Mouse (Mus musculus) B cell, adult 2 months (primary cell): ENCODE results near the gene Csnk2b.
"Not testable (repeated sequence)": the region's sequence is repeated elsewhere in the genome, so short reads cannot be mapped to it uniquely, and the experiment has no call there.

Experiments
- DNase-seq, 2 experiments: peaks; one replicate each; pipeline ENCODE4 v3.0.0; 2022

The Csnk2b gene

GRCm38 (mm10) chr17:35147922-35148639, 26.2 kb upstream of the Csnk2b start:
- DNase-seq: no peak

DNA sequence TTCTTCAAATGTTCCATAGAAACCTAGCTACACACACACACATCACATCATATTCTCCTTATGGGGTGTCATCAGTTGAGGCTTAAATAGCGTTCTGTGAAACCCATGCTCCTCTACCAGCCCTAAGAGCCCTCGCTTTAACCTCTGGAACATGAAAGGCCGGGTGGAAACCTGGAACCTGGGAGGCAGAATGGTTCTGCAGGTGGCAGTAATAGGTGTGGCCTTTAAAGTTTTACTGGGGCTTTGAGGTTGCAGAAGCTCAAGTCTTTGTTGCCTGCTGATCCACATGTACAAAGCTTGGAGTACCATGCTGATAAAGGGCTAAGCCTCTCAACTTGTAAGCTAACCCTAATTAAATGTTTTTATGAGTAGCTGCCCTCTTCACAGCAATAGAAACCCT, 25.5 kb upstream of the Csnk2b start:
- no peak for DNase-seq

- no peak for DNase-seq
These were observed 24.3 kb upstream of the Csnk2b start for GRCm38 (mm10) chr17:35146139-35146538.

DNA sequence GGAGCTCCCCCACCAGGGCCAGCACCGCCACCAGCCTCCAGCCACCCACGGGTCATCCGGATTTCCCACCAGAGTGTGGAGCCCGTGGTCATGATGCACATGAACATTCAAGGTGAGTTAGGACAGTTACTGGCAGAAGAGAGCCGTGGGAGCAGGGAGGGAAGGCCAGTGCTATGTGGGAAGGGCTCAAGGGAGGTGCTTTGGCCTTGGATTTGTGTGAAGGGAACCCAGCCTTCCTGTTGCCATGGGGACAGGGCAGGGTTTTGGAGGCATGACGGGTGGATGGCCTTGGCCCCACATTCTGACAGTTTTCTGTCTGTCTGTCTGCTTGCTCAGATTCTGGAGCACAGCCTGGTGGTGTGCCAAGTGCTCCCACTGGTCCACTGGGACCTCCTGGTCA, 20.1 kb upstream of the Csnk2b start:
- no peak for DNase-seq

DNA sequence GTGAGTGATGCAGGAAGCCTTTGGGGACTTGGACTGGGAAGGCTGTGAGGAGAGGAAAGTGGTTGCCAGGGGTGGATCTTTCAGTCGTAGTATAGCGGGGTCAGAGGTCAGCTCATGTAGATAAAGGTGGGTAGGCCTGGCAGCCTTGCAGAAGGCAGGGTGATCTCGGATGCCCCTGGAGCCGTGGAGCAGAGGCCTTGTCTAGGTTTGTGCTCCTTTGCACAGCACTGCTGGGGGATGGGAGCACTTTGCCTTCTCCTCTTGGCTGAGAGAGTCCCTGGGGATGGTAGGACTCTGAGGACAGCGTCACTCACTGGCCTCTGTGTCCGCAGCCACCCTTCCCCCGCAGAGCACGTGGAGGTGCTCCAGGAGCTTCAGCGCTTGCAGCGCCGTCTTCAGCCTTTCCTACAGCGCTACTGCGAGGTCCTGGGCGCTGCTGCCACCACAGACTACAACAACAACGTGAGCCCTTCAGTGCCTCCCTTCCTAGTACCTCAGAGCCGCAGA, 18.7 kb upstream of the Csnk2b start:
- DNase-seq: no peak

DNA sequence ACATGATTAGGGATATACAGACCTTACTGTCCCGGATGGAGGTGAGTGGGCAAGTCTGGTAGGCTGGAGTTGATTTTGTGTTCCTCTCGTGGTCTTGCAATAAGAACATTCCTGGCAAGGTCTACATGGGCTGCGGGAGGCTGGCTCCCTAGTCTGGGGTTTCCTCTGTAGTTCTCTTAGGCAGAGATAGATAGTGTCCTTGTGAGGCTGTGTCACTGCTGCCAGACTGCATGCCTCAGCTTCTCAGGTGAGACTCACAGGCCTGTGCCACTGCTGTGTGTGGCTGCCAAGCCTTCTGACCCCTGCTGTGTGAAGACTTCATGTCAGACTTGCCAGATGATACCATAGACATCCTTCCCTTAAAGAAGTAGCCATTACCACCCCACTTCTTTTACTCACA, 17.4 kb upstream of the Csnk2b start:
- no peak for DNase-seq

- no peak for DNase-seq
These were observed 13.9 kb upstream of the Csnk2b start for GRCm38 (mm10) chr17:35135591-35136320.

GRCm38 (mm10) chr17:35134801-35135590, 13.1 kb upstream of the Csnk2b start, which contains the start of gene Bag6:
TSS of gene Bag6 (plus strand) at chr17:35135178.
- peak; percentile 96 to 98 for DNase-seq

DNA sequence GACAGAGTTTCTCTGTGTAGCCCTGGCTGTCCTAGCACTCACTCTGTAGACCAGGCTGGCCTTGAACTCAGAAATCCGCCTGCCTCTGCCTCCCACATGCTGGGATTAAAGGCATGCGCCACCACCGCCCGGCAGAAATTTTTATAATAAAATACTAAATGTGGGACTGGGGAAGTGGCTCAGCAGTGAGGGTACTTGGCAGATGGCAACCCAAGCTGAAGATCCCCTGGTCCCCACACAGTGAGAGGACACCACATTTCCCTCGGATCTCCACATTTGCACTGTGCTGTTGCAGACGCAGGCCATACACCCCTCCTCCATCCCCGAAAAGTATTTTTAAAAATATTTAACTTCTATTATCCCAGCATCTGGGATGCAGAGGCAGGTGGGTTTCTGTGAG, 11.7 kb upstream of the Csnk2b start:
- no peak for DNase-seq

DNA sequence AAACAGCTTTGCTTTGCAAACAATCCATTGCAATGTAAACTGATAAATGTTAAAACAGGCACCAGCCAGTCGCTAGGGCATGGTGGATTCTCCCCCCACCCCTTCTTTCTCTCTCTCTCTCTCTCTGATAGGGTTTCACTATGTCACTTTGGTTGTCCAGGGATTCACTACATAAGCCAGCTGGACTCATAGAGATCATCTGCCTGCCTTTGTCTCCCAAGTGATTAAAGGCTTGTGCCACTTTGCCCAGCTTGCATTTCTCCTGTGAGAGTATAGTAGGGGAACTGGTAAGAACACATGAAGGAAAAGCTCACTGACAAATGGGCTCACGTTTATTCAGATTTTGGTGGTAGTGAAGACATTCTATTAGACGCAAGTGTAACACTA, 10.3 kb upstream of the Csnk2b start:
- no peak for DNase-seq

DNA sequence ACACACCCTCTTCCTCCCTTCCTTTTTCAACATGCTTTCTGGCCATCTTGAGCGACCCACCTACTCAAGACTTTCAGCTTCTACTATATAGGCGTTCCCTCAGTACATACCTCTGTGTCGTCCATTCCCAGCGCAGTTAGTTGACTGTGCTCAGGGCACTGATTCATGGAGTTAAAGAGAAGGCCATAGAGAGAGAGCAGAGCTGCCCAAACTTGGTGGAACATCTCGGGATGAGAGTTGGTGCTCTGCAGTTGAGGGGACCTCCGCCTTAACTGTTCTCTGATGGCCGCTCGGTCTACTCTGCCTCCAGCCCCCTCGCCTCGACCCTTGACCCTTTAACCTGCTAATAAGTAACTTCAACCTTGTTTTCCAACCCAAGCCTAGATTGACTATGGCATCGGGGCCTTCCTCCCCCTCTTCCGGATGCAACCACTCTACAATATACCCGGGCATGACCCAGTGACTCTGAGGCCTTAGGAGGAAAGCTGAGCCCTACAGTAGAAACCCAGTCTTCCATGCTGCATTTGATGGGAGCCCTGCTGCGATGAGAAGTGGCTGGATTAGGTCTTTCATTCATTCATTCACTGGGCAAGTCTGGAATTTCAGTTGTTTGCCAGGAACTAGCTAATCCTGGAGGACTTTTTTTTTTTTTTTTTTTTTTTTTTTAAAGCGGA, 9.8 kb upstream of the Csnk2b start, which contains the start of gene Apom:
TSS of gene Apom (minus strand) at position 551 of the 674 bp plus-strand sequence.
- DNase-seq: no peak

GRCm38 (mm10) chr17:35131038-35131437, 9.2 kb upstream of the Csnk2b start:
- DNase-seq: no peak

GRCm38 (mm10) chr17:35128996-35129395, 7.1 kb upstream of the Csnk2b start:
- no peak for DNase-seq

DNA sequence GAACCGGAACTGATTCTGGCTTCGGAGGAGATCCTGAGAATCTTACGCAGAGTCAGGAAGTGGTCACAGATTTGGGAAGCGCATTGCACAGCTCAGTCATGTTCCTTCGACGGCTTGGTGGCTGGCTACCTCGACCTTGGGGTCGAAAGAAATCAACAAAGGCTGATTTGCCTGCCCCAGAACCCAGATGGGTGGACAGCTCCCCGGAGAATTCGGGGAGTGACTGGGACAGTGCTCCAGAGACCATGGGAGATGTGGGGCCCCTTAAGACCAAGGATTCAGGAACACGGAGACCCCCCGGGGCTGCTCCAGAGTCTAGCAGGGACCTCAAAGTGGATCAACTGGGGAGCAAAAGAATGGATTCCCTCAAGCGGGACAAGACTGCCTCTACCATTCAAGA, 5.2 kb upstream of the Csnk2b start:
- no peak for DNase-seq

GRCm38 (mm10) chr17:35126206-35126611, 4.4 kb upstream of the Csnk2b start, which contains the start of gene D17H6S53E:
TSS of gene D17H6S53E (plus strand) at chr17:35126373.
- DNase-seq: peak; percentile 72 to 73

- no peak for DNase-seq
These were observed 3.7 kb upstream of the Csnk2b start for GRCm38 (mm10) chr17:35125578-35125977.

- no peak for DNase-seq
These were observed 3.2 kb upstream of the Csnk2b start for GRCm38 (mm10) chr17:35125081-35125480.

DNA sequence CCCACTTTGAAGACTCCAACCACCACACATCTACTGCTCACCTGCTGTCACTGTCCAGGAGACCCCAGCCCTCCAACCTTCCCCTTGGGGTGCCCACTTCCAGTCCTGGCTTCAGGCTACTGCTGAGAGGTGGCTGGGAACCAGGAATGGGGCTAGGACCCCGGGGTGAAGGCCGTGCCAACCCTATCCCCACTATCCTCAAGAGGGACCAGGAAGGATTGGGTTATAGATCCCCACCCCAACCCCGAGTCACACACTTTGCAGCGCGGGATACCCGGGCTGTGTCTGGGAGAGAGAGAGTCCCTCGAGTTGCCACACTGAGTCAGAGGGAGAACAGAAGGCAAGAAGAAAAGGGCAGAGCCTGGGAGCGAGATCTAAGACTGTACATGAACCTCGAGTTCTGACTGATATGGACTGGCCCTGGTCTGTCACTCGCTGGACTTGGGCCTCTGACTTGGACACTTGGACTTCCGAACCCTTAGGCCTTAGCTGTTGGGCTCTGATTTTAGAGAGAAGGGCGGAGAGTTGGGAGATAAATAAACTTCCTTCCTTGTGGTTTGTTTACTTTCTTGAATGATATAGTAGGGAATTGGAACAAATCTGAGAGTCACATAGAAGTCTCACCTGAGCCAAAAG, 2.5 kb upstream of the Csnk2b start:
- not testable (repeated sequence) for DNase-seq

GRCm38 (mm10) chr17:35123287-35123686, 1.4 kb upstream of the Csnk2b start:
- DNase-seq: not testable (repeated sequence)

DNA sequence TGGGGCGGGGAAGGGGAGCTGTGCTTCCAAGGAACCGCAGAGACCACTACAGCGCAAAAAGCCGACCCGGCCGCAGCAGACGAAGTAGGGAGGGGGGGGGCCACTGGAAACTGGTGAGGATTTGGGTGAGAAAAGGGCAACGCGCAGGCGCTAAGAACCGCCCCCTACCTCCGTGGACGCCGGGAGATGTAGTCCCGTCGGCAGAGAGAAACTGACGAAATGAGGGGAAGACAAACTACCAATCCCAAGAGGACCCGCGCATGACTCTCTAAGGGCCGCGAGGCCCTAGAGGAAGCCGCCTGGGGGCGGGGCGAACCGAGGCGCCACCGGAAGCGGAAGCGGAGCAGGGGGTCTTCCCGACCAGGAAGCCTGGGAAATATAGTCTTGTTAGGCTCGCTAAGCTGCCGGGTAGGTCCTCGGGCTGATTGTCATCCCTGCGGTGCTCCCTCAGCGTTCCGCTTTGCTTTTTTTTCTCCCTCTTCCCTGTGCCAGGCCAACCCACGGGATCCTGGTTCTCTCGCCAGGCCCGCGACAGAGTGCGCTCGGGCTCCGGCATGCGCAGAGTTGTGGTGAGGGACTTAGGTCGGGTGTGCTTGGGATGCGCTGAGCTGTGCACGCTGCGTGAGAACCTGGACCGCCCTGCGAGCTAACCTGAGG, 582 bp downstream of the Csnk2b start, which contains the start of gene Gpank1:
TSS of gene Gpank1 (plus strand) at position 313 of the 657 bp plus-strand sequence.
- peak; percentile 98 for DNase-seq

DNA sequence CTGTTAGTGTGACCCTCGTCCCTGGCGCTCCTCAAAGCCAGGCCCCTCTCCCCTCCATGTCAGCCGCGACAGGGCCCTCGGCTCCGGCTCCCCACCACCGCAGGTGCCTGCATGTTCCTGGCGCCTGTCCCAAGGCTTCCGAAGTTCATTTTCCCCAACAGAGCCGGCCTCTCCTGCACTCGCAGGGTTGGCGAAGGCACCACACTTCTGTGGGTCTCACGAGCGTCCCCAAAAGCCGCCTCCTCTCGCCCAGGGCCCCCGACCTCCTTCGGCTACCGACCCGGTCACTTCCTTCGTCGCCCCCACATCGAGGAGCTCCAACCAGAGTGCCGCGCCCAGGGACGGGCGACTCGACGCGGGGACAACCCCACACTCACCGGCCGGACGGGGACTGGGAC, 1.1 kb downstream of the Csnk2b start:
- DNase-seq: no peak
